Mouse (Mus musculus) cerebellum, adult 11-12 months (tissue): Measurements from ENCODE around the gene Slc25a39.
A peak's percentile ranks its signal among the peaks of the same experiment; 100 is the strongest.

ENCODE experiments used
- DNase-seq: peaks from one replicate; pipeline ENCODE4 v3.0.0; 2022

The Slc25a39 gene

GRCm38 (mm10) chr11:102435754-102436470, 28.2 kb upstream of the Slc25a39 start:
- DNase-seq = peak; percentile 69

- peak; percentile 68 for DNase-seq
Observed at GRCm38 (mm10) chr11:102434816-102435705, 27.3 kb upstream of the Slc25a39 start.

DNA sequence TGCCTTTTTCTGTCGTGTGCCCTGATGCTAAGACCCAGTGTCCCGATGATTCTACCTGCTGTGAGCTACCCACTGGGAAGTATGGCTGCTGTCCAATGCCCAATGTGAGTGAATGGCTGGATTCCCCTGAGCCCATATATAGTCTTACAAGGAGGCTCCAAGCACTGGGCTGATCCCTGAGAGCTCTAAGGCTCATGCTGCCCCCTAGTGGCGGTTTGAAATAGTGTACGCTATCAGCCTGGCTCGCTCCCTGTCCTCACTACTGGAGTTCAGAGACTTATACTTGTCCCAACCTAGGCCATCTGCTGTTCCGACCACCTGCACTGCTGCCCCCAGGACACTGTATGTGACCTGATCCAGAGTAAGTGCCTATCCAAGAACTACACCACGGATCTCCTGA, 26.7 kb upstream of the Slc25a39 start:
- peak; percentile 88 for DNase-seq

GRCm38 (mm10) chr11:102433866-102434265, 26.1 kb upstream of the Slc25a39 start:
- peak; percentile 60 for DNase-seq

- DNase-seq = peak; percentile 86
Observed at GRCm38 (mm10) chr11:102432896-102433295, 25.1 kb upstream of the Slc25a39 start.

DNA sequence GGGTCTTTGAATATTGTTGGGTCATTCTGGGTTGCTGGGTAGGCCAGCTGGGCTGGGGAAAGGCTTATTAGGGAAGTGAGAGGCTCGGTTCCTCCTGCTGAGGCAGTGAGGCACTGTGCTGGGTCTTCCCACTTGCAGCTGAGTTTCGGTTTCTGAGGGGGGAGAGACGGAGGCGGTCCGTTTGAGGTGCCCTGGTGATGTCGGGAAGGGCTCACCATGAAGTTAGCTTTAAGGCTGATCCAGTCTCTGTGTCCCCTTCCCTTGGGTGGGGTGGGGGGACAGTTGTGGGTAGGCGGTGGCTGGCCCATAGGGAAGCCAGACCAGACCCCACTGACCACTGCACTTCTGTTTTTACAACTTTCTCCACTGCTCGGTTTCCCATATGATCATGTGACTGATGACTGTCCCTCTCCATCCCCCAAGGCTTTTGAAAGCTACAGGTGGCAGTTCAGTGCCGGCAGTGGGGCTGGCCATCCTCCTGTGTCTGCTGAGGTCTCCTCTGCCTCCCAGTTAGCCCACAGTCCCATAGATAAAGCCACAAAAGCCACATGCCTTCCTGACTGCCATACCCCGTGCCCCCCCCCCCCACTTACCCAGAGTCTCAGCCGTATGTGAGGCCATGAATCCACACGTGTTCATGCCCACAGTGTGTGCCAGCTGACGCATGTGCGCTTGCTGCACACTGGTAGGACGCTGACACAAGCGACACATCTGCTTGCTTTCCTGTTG, 24.5 kb upstream of the Slc25a39 start:
- peak; percentile 56 for DNase-seq

DNA sequence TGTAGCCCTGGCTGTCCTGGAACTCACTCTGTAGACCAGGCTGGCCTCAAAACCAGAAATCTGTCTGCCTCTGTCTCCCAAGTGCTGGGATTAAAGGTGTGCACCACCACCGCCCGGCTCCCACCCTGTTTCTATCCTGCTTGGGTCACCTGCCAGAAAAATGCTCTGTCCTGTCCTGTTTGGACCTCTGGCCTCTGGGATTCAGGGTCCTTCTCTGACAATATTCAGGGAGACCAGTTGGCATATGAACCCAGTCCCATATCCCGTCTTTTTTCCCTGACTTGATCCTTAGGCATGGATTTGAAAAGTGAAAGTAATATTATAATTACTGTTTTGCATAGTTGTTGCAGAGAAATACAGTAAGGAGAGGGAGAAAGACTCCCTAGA, 24.0 kb upstream of the Slc25a39 start:
- no peak for DNase-seq

GRCm38 (mm10) chr11:102431018-102431645, 23.4 kb upstream of the Slc25a39 start:
- DNase-seq = peak; percentile 74

- peak; percentile 95 for DNase-seq
Observed at GRCm38 (mm10) chr11:102430121-102431017, 22.6 kb upstream of the Slc25a39 start, which contains the start of gene Grn. Grn (plus strand) TSS chr11:102430315.

GRCm38 (mm10) chr11:102429551-102429950, 21.8 kb upstream of the Slc25a39 start:
- DNase-seq = no peak

DNA sequence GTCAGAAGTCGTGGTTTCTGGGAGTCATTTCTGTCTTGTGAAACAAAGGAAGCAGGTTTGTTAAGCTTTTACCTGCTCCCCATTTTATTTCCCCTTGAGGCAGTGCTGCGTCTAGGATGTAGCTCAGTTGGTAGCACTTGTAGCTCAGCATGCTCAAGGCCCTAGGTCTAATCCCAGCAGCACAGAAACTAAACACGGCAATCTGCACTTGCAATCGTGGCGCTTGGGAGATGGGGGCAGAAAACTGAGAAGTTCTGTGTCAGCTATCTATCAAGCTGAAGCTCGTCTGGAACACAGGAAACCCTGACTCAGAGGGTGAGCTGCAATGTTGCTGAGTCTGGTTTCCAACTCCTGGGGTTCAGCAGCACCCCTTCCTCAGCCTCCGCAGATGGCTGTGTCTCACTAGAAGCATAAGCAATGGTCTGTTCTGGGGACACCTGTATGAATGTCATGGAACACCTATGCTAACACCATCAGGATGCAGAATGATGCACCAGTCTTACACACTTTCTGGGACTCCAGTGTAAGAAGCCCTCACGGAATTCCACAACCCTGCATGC, 21.3 kb upstream of the Slc25a39 start:
- DNase-seq = peak; percentile 37

DNA sequence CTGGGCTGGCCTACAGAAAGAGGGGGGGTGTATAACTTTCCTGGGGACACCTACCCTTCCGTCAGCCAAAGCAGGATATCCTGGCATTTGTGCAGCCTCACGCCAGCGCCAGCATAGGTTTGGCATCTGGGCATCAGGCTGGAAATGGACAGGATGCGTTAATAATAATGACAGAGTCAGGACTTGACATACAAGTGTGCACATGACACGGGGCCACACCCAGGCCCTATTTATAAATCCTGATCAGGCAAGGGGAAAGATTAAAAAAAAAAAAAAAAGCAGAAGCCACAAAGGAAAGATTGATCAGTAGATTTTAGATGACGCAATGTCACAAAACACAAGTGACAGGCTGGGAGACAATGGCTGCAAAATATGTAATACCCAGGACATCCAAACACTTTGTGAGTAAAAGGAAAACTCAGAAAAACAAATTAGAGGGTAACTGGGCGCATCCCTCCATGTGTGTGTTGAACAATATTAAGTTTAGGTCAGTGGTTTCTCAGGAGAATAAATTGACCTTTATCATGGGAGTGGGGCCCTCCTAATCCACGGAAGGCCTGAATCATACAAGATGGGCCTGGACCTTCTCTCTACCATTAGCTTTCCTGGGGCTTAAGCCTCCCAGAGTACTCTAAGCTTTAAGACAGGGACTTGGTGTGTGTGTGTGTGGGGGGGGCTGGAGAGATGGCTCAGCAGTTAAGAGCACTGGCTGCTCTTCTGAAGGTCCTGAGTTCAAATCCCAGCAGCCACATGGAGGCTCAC, 18.0 kb upstream of the Slc25a39 start:
- DNase-seq = peak; percentile 11

- peak; percentile 6 for DNase-seq
Observed at GRCm38 (mm10) chr11:102424666-102425065, 16.9 kb upstream of the Slc25a39 start.

- DNase-seq = no peak
Observed at GRCm38 (mm10) chr11:102421559-102421958, 13.8 kb upstream of the Slc25a39 start.

GRCm38 (mm10) chr11:102418887-102419286, 11.1 kb upstream of the Slc25a39 start:
- DNase-seq = peak; percentile 10

GRCm38 (mm10) chr11:102417160-102417559, 9.4 kb upstream of the Slc25a39 start:
- DNase-seq = peak; percentile 4

DNA sequence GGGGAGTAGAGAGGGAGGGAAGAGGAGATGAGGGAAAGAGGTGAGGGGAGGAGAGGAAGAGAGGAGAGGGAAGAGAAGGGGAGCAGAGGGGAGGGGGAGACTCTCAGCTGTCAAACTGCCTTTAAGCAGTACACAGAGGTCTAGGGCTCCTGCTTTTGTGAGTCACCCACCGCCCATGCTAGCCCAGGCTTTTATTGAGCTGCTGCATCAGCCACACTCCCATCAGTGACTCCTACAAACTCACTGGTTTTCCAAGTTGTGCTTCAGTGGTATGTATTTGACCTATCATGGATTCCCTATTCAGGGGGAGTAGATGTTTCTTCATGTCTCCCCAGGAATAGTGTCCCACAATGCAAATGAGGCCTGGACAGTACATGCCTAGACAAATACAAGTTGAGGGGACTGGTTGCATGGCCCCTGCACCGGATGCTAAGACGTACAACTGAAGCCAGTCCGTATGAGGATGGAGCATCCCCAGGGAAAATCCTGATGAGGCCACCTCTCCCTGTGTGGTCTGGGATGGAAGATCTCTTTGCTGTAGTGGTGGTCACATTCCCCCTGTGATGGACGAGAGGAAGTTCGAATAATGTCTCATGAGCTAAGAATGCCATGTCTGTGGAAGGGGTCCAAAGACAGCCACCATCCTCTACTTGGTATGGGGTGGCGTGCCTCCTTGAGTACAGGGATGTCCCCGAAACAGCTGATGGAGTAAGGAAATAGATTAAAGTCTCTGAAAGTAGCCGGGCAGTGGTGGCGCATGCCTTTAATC, 7.5 kb upstream of the Slc25a39 start:
- peak; percentile 4 for DNase-seq

- DNase-seq = peak; percentile 23
Observed at GRCm38 (mm10) chr11:102413059-102413458, 5.3 kb upstream of the Slc25a39 start.

- peak; percentile 84 for DNase-seq
Observed at GRCm38 (mm10) chr11:102411704-102412103, 4.0 kb upstream of the Slc25a39 start.

GRCm38 (mm10) chr11:102411061-102411460, 3.3 kb upstream of the Slc25a39 start:
- DNase-seq = peak; percentile 29
